Mouse (Mus musculus) adrenal gland, adult 10 weeks (tissue): Measurements from ENCODE around the gene Clcnka. TPM values are rescaled to one million over a fixed set of nuclear protein-coding genes. Genes with fewer than 3 reads are reported as not detected.

Experiments used
- polyA plus RNA-seq: library from polyadenylated mRNA; stranded (reverse); fragments of 350-450 nt; fragmentation: Illumina TruSeq; extraction: RNeasy Lipid Tissue Mini Kit (QIAGEN cat#74804); gene quantifications from one replicate; pipeline ENCODE4 v1.2.3, GENCODE M21; 2014; ENCODE audit warnings: low read depth, low replicate concordance

Gene Clcnka
- not detected for polyA plus RNA-seq

DNA sequence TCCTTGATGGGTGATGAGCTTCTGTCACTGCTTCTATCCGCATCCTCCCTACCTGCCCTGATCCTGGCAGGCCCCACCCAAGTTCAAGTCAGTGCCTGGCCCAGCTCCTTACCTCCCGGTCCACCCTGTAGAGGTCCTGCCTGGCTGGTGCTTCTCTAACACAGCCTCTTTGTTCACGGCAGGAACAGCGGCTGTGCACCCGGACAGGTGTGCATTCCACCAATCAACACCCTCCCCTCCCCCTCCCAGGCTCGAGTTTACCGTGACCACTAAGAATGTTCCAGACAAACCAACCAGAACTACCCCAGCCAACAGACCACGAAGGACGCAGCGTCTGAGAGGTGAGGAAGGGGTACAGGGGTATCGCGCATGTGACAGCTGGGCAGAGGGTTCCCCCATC lies at the start of gene Clcnka:
Gene Clcnka, minus strand, starts transcription at position 180 of the 400 bp plus-strand sequence.

DNA sequence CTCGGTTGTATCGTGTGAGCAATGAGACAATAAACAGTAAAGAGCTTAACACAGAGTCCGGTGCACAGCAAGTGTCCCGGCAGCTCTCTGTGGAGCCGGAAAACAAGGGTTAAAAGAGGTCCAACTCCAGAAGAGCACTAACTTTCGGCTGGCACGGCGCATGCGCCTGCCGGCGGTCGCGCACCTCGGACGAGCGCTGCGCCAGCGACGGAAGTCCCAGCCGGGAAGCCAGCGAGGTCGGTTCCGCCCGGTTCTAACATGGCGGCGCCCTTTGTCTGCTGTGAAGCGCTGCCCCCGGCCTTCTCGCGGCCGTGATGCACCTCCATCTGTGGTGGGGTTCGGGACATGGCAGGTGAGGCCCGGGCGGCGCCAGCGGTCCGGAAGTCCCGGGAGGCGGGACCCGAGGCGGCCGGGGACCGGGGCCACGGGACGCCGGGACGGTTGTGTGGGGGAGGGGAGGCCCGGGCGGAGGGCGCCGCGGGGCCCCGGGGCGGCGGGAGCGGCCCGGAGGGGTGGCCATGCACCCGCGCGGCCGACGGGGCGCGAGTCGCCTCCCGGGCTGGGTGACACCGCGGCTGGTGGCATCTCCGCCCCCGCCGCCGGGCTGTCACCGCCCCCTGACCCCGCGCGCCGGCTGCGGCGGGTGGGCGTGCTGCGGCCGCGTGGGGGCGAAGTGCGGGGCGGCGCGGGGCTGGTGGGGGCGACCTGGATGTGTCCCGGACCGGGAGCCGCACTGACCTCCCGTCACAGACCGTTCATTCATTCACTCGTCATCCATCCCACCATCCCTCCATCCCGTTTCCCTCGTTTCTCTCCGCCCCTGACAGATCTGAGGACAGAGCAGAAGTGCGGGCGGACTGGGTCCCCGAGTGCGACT lies 46.2 kb upstream of the Clcnka start, which contains the start of gene Zbtb17:
Gene Zbtb17, plus strand, starts transcription at position 204 of the 877 bp plus-strand sequence.

DNA sequence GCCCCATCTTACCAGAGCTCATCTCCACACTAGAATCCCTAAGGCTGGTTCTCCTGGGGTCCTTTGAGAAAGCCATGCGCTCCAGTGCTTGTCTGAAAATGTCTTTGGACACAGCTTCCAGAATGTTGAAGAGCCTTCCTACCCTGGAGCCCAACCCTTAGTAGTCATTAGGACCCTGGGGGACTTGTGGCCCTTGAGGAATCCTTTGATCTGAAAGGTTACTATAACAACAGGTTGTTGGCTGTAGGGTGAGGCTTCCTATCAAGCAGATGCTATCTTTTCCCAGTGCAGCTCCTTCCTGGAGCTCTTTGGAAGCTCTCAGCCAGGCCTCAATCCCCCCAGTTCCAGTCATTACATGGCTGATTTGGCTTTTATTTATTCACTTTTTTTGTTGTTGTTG lies 37.5 kb upstream of the Clcnka start, which contains the start of gene Srarp:
Gene Srarp, minus strand, starts transcription at position 132 of the 400 bp plus-strand sequence.

DNA sequence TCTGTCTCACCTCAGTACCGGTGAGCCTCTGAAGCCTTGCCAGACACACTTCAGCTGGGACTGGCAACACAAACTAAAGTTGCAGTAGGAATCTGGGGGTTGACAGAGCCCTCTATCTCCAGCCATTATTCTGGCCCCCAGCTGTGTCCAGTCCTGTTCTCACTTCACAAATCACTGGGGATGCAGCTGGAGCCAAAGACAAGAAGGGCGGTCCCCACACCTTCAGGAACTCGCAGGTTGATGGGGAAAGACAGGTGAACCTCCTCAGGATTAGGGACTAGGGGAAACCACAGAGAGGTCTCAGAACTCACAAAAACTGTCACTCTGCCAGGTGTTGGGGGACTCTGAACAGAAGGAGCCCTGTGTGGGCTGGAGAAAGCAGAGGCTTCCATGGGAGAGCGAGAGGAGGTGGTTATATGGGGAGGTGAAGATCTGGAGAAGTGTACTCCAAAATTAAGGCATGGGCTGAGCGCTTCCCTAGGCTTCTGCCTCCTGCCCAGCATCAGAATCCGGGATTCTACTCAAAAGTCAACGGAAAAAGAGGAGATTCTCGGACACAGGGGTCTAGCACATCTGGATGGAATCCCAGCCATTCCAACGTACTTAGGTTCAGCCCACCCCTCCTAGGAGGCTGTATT lies 21.8 kb upstream of the Clcnka start, which contains the start of gene Hspb7:
Gene Hspb7, plus strand, starts transcription at position 588 of the 638 bp plus-strand sequence.

DNA sequence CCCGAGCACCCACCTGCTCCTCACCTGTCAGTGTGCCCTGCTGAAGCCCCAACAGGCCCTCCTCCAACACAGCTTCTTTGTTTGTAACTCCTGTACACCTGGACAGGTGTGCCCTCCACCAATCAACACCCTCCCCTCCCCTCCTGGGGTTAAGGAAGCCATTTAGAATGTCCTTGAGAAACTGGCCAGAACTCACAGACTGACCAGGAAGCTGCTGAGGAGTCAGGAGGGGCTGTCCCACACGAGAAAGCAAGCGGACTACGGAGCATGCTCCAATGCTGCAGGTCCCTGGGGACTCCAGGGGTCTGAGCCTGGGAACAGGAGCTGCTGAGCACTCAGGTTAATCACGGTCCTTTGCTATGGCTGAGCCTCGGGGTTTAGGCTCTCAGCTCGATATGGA lies 17.4 kb upstream of the Clcnka start, which contains the start of gene Clcnkb:
Gene Clcnkb, minus strand, starts transcription at position 91 of the 400 bp plus-strand sequence.

GRCm38 (mm10) chr4:141367997-141368791 lies 30.3 kb downstream of the Clcnka start, which contains the start of gene Fam131c:
Fam131c (plus strand) TSS chr4:141368220.

Other genes with a start within 250 kb of the Clcnka start
- 0.76 TPM for gene Rsg1, start 184.8 kb downstream of the Clcnka start, polyA plus RNA-seq
- gene Arhgef19, start 159.2 kb downstream of the Clcnka start, polyA plus RNA-seq, result 1.2 TPM
- gene Epha2, start 97.5 kb downstream of the Clcnka start, polyA plus RNA-seq, result 0.70 TPM
- gene Fam131c, start 30.5 kb downstream of the Clcnka start, polyA plus RNA-seq, result not detected
- gene Clcnkb, start 17.3 kb upstream of the Clcnka start, polyA plus RNA-seq, result not detected
- not detected for gene Hspb7, start 22.1 kb upstream of the Clcnka start, polyA plus RNA-seq
- gene Srarp, start 37.4 kb upstream of the Clcnka start, polyA plus RNA-seq, result not detected
- not detected for gene Zbtb17, start 45.9 kb upstream of the Clcnka start, polyA plus RNA-seq
- gene Spen, start 139.9 kb upstream of the Clcnka start, polyA plus RNA-seq, result 9.1 TPM
- 7.1 TPM for gene Fblim1, start 207.4 kb upstream of the Clcnka start, polyA plus RNA-seq
- gene Tmem82, start 219.9 kb upstream of the Clcnka start, polyA plus RNA-seq, result not detected
- 0.35 TPM for gene Slc25a34, start 225.1 kb upstream of the Clcnka start, polyA plus RNA-seq